Mouse (Mus musculus): Measurements from ENCODE around the gene Fbxl19.
A peak's percentile ranks its signal among the peaks of the same experiment; 100 is the strongest.

Fbxl19 gene

DNA sequence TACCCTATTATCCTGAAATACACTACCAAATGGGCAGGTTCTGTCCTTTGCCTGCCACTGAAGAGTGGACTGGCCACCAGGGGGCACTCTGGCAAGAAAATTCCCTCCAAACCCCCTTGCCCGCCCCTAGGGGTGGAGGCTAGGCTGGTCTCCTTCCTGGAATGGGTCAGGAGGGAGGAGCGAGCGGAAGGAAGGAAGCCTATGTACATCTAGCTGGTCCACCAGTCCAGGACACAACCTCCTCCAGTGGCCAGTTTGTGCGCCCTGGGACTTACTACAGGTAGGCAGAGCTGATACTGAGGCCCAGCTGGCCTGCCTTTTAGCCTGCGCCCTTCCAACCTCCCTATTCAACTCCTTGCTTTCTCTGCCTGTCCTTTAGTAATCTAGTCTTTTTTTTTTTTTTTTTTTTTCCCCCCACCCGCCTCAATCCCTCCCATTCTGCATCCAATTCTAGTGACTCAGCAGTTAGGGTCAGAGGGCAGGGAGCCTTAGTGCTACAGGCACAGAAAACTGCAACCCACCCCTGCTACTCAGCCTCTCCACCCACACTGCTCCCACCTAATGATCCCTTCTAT lies 56.2 kb downstream of the Fbxl19 start, which contains the start of gene Hsd3b7:
TSS of gene Hsd3b7 (plus strand) at position 170 of the 575 bp plus-strand sequence.
- peak; percentile 81 to 91 for DNase-seq (ENCODE audit: low spot score in 2 of 2)

GRCm38 (mm10) chr7:127801010-127801621 lies 56.8 kb downstream of the Fbxl19 start:
- DNase-seq (ENCODE audit: low spot score in 2 of 2), result no peak

DNA sequence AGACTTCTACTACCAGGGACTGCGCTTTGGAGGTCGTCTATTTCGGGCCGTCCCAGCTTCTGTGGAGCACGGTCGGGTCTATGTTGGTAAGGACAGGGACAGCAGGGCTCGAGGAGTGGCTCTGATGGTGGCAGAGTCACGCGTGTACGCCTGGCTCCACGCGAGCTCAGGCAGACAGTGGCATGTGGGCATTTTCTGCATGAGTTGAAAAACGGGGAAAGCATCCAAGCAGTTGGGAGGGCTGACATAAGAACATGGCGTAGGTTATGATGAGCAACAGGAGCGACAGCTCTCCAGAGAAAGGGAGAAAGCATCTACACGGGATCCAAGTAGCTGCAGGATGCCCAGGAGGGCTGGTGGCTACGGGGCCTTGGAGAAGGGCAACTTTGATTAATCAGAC lies 58.0 kb downstream of the Fbxl19 start:
- DNase-seq (ENCODE audit: low spot score in 2 of 2), result no peak

- no peak for DNase-seq (ENCODE audit: low spot score in 2 of 2)
Measured at GRCm38 (mm10) chr7:127808821-127809220, 64.5 kb downstream of the Fbxl19 start.

GRCm38 (mm10) chr7:127809846-127810245 lies 65.5 kb downstream of the Fbxl19 start:
- no peak for DNase-seq (ENCODE audit: low spot score in 2 of 2)

DNA sequence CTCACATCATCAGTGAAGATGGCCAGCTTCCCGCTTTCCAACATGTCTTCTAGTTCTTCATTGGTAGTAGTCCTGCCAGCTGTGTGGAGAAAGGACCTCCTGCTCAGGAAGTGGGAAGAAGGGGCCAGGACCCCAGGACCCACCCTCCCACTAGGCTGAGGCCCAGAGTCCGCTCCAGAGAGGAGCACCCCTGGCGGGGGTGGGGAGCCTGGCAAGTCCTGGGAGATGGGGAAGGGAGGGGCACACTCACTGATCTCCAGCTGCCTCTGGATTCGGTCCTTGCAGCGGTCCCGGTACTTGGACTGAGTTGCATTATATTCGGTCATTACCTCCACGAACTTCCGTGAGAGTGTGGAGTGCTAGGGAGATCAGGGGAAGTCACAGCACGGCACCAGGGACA lies 66.3 kb downstream of the Fbxl19 start:
- DNase-seq (ENCODE audit: low spot score in 2 of 2), result no peak

- no peak for DNase-seq (ENCODE audit: low spot score in 2 of 2)
Measured at GRCm38 (mm10) chr7:127811240-127811639, 66.9 kb downstream of the Fbxl19 start.

DNA sequence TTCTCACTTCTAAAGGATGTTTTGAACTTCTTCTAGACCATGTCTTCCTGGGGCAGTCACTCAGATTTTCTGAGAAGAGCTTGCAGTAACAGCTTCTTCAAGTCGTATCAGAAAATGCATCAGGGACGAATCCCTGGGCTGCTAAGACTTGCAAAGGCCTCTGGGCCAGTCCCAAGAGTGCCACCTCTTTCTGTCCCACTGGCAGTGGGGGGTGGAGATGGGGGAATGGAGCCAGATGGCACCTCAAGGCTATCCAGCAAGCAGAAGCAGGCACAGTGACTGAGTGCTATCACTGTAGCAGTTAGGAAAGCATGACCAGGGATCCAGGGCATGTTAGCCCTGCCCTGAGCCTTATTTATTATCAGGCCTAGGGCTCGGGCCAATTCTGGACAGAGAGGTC lies 67.9 kb downstream of the Fbxl19 start:
- DNase-seq (ENCODE audit: low spot score in 2 of 2), result no peak

GRCm38 (mm10) chr7:127813821-127814220 lies 69.5 kb downstream of the Fbxl19 start:
- no peak for DNase-seq (ENCODE audit: low spot score in 2 of 2)

DNA sequence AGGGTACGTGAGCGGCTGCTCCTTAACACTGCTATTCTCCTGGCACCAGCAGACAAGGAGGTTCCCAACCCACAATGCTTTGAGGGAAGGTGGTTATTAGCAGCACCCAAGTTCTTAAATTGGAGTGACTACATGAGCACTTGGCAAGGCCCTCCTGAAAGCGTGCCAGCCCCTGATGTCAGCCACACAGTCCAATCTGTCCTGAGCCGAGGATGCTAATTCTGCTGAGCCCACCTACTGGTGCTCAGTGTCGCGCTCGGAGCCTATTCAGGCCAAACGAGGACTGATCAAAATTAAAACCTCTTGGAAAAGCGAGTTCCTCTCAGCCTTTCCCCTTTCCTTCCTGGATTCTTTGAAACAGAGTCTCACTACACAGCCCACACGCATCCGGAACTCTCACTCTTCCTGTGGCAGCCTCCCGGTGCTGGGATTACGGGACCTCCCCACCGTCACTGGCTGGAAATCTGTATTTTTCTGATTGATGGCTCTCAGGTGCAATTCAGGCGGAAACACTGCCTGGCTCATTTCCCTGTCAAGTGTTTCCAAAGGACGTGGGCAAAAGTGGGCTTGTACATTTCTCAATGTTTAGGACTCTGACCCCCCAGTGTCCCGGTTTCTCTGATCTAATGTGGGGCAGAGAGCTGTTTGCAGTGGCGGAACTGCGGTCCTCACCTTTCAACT lies 70.0 kb downstream of the Fbxl19 start:
- peak in 1 of 2 experiments; percentile 56 for DNase-seq (ENCODE audit: low spot score in 2 of 2)

GRCm38 (mm10) chr7:127815116-127815665 lies 70.8 kb downstream of the Fbxl19 start:
- no peak for DNase-seq (ENCODE audit: low spot score in 2 of 2)

- DNase-seq (ENCODE audit: low spot score in 2 of 2), result no peak
Measured at GRCm38 (mm10) chr7:127815954-127816821, 71.8 kb downstream of the Fbxl19 start.

DNA sequence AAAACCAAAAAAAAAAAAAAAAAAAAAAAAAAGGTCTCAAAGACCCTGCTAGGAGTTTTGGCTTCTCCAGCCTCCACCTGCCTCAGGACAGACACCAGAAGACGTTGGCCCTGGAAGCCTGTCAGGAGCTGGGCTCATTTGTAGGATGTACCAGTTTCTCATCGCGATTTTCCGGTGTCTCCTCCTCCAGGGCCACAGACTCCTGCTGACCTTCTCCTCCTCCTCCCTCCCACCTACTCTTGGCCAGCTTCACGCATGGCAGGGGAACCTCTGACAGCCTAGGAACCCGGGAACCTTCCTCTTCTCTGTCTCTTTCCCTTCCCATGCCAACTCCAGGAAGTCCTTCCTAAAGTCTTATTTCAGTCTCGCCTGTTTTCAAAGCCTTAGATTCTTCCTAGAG lies 72.7 kb downstream of the Fbxl19 start:
- DNase-seq (ENCODE audit: low spot score in 2 of 2), result no peak

DNA sequence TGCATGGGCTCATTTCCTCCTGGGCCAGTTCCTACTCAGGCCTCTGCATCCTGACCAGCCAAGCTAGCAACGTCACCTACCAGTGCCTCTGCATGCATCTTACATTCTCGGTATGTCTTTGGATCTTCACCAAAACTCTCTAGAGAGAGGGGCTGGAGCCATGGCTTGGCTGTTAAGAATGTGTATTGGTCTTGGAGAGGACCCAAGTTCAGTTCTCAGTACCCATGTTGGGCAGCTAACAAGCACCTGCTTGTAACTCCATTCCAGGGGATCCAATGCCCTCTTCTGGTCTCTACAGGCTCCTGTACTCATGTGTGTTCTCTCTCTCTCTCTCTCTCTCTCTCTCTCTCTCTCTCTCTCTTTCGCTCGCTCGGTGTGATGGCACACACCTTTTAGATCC lies 73.4 kb downstream of the Fbxl19 start:
- DNase-seq (ENCODE audit: low spot score in 2 of 2), result no peak

Measured in cerebellum, postnatal 4 days (tissue).